Mouse (Mus musculus): ENCODE measurements around the gene Fmo5.

GRCm38 (mm10) chr3:97681321-97682158 lies 52.9 kb downstream of the Fmo5 start:
- no peak for TF ChIP-seq POLR2A (IDR thresholded peaks at IDR 0.05; ENCODE audit: borderline replicate concordance, insufficient read depth, low read length)
- peak; percentile 47; the same call in 1 of the 2 replicates for TF ChIP-seq CTCF (IDR thresholded peaks at IDR 0.05; ENCODE audit: borderline replicate concordance, insufficient read depth, low read depth, low read length)

Data from cerebellum, adult 2 months (tissue).